Mouse (Mus musculus) midbrain, embryonic 14.5 days (tissue): ENCODE measurements around the gene Tsfm. TPM values are rescaled to one million over a fixed set of nuclear protein-coding genes. Genes with fewer than 3 reads are reported as not detected.
A peak's percentile ranks its signal among the peaks of the same experiment; 100 is the strongest.

Experiments used
- ATAC-seq: fragments of 200-750 bp; cut with Nextera tagmentation; 2 replicates; pipeline ENCODE4 v1.8.0; 2017; ENCODE audit warnings: moderate number of reproducible peaks, moderate library complexity; ENCODE audit not compliant: low FRiP score, low TSS enrichment
- DNase-seq: peaks from one replicate; pipeline ENCODE4 v3.0.0-alpha.2; 2015
- H3K27ac ChIP-seq: fragments of 300-500 bp; sonication (generic); replicated peaks from 2 replicates; pipeline ENCODE4 v1.5.1; 2014; ENCODE audit warnings: mild to moderate bottlenecking, low read depth, low read length, moderate library complexity
- H3K27me3 ChIP-seq: fragments of 300-500 bp; sonication (generic); 2 replicates; pipeline ENCODE4 v1.6.1; 2014; ENCODE audit warnings: low read length, control low read depth, mixed read lengths; ENCODE audit not compliant: control insufficient read depth, insufficient read depth
- H3K36me3 ChIP-seq: fragments of 300-500 bp; sonication (generic); 2 replicates; pipeline ENCODE4 v1.6.1; 2014; ENCODE audit warnings: low read length, control low read depth; ENCODE audit not compliant: control insufficient read depth, insufficient read depth
- H3K4me1 ChIP-seq: fragments of 300-500 bp; sonication (generic); 2 replicates; pipeline ENCODE4 v1.6.1; 2014; ENCODE audit warnings: mild to moderate bottlenecking, antibody characterized with exemption, low read length, control low read depth; ENCODE audit not compliant: control insufficient read depth, insufficient read depth
- H3K4me2 ChIP-seq: fragments of 300-500 bp; sonication (generic); 2 replicates; pipeline ENCODE4 v1.6.1; 2014; ENCODE audit warnings: mild to moderate bottlenecking, low read length, moderate library complexity
- H3K4me3 ChIP-seq: fragments of 300-500 bp; sonication (generic); replicated peaks from 2 replicates; pipeline ENCODE4 v1.5.1; 2014; ENCODE audit warnings: low read depth, low read length
- H3K9ac ChIP-seq: fragments of 300-500 bp; sonication (generic); replicated peaks from 2 replicates; pipeline ENCODE4 v1.6.1; 2014; ENCODE audit warnings: mild to moderate bottlenecking, low read length, moderate library complexity
- H3K9me3 ChIP-seq: fragments of 300-500 bp; sonication (generic); 2 replicates; pipeline ENCODE4 v1.6.1; 2016; ENCODE audit warnings: low read length, control low read depth, mixed read lengths; ENCODE audit not compliant: control insufficient read depth
- WGBS: fragments of 180-500 bp; shearing (Covaris S2); extraction: QIAGEN DNeasy Blood & Tissue Kit; methylation state at CpG from one replicate; pipeline ENCODE4 v1.1.7; 2014; 5-methylcytosine and 5-hydroxymethylcytosine counted together
- polyA plus RNA-seq: library from polyadenylated mRNA; unstranded; fragments of >200 nt; fragmentation: Nextera tagmentation; extraction: Ambion mirVana; gene quantifications from 2 replicates; pipeline ENCODE4 v1.2.1, GENCODE M21; 2014

The Tsfm gene
- polyA plus RNA-seq, 1 experiment from 2014 or later = 56.0 TPM

GRCm38 (mm10) chr10:127040569-127041214 lies 10.1 kb upstream of the Tsfm start:
- peak; percentile 42 for DNase-seq
- no peaks in the 10 kb centered on the region for H3K36me3 ChIP-seq

GRCm38 (mm10) chr10:127037641-127038040 lies 7.0 kb upstream of the Tsfm start:
- no peak overlapping the region for H3K4me3 ChIP-seq
- H3K9ac ChIP-seq = no peak overlapping the region
- ATAC-seq = no peak
- H3K27ac ChIP-seq = no peak overlapping the region
- no peaks in the 10 kb centered on the region for H3K9me3 ChIP-seq
- H3K4me1 ChIP-seq = peaks cover 3% of the 10 kb centered on the region; the same call in 1 of the 2 replicates
- 72% methylated on average over 12 of the region's 12 CpGs for WGBS
- no peaks in the 10 kb centered on the region for H3K36me3 ChIP-seq
- no peak overlapping the region for H3K4me2 ChIP-seq
- H3K27me3 ChIP-seq = no peaks in the 10 kb centered on the region; the same call in 1 of the 2 replicates
- no peak for DNase-seq

More at GRCm38 (mm10) chr10:127040569-127041214, 10.1 kb upstream of the Tsfm start:
- Histone ChIP-seq H3K4me2 (peak overlapping the region; percentile 77), H3K9me3 (no peaks in the 10 kb centered on the region), H3K4me3 (peak overlapping the region; percentile 65), H3K9ac (peak overlapping the region; percentile 64), H3K27ac (no peak overlapping the region), H3K27me3 (no peaks in the 10 kb centered on the region; the same call in 1 of the 2 replicates), H3K4me1 (peaks cover 3% of the 10 kb centered on the region; the same call in 1 of the 2 replicates)
- 1% methylated on average over 20 of the region's 20 CpGs for WGBS
- peak; percentile 19; the same call in 1 of the 2 replicates for ATAC-seq

DNA sequence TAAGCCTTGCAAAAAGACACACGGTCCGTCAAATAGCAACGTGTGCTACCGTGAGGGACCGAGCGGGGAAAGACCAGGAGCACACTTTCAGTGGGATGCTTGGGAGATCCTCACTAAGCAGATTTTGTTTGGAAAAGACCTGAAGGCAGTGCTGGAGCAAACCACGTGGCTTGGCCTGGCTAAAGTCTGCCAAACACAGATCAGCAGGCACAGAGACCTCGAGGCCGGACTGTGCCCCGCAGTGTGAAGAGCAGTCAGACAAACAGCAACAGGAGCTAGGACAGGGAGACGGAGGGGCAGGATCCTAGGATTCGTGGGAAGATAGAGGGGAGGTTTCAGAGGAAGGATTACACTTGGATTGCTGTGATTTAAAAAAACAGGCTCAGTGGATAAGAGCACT lies 5.6 kb upstream of the Tsfm start:
- Histone ChIP-seq H3K9ac (no peak overlapping the region), H3K27ac (no peak overlapping the region), H3K4me2 (no peak overlapping the region), H3K36me3 (no peaks in the 10 kb centered on the region), H3K4me3 (no peak overlapping the region), H3K4me1 (0 out of 2 replicates have a peak, but pooled peaks cover 3% of the 10 kb centered on the region), H3K27me3 (no peaks in the 10 kb centered on the region; the same call in 1 of the 2 replicates), H3K9me3 (no peaks in the 10 kb centered on the region)
- 85% methylated on average over 12 of the region's 12 CpGs for WGBS
- DNase-seq (no peak), ATAC-seq (no peak)

DNA sequence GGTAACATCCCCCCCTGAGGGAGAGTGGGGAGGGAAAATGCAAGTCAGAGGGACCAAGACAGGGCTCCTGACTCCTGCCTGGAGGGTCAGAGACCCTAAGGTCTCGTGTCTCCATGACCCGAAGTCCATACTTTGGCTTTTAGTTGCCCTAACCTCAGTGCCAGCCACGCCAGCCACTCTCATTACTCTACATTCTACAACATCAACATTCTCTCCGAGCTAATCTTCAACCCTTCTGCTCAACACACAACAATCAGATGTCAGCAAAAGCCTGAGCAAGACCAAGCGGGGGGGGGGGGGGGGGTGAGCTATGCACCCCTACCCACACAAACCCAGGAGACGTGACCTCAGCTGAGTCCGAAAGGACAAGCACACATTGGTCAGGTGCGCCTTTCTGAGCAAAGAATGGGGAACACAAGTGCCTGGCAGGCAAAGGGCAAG lies 2.7 kb upstream of the Tsfm start:
- H3K27me3 ChIP-seq = no peaks in the 10 kb centered on the region
- DNase-seq (no peak), ATAC-seq (no peak)
- no peak overlapping the region for H3K4me3 ChIP-seq
- H3K36me3 ChIP-seq = peaks cover 9% of the 10 kb centered on the region
- 87% methylated on average over 8 of the region's 8 CpGs for WGBS
- H3K4me1 ChIP-seq = no peaks in the 10 kb centered on the region
- no peak overlapping the region for H3K4me2 ChIP-seq
- no peak overlapping the region for H3K9ac ChIP-seq
- H3K9me3 ChIP-seq = no peaks in the 10 kb centered on the region
- no peak overlapping the region for H3K27ac ChIP-seq

- no peaks in the 10 kb centered on the region for H3K27me3 ChIP-seq
- no peak overlapping the region for H3K4me3 ChIP-seq
- DNase-seq (no peak), ATAC-seq (no peak)
- no peaks in the 10 kb centered on the region for H3K4me1 ChIP-seq
- no peak overlapping the region for H3K9ac ChIP-seq
- H3K4me2 ChIP-seq = no peak overlapping the region
- H3K36me3 ChIP-seq = peaks cover 16% of the 10 kb centered on the region
- H3K27ac ChIP-seq = no peak overlapping the region
- H3K9me3 ChIP-seq = no peaks in the 10 kb centered on the region
- WGBS = 85% methylated on average over 16 of the region's 16 CpGs
These were observed 12.2 kb downstream of the Tsfm start for GRCm38 (mm10) chr10:127018422-127018821.

DNA sequence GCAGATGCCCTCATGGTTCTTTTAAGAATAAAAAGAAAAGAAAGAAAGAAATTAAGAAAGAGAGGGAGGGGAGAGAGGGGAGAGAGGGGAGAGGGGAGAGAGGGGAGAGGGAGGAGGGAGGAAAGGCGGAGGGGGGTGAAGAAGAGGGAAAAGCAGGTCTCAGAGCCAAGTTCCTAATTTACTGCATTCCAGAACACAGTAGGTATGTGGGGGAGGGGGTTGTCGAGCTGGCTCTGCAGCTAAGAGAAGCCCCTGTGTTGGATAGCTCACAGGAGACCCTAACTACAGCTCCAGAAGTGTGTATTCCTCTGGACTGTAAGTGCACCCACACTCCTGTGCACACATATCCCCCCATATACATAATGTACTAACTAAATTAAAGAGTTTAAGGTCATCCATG lies 13.6 kb downstream of the Tsfm start:
- H3K4me3 ChIP-seq = no peak overlapping the region
- 36% methylated on average over 2 of the region's 2 CpGs for WGBS
- no peaks in the 10 kb centered on the region for H3K9me3 ChIP-seq
- peaks cover 4% of the 10 kb centered on the region for H3K36me3 ChIP-seq
- no peaks in the 10 kb centered on the region for H3K4me1 ChIP-seq
- ATAC-seq (no peak), DNase-seq (no peak)
- no peak overlapping the region for H3K4me2 ChIP-seq
- H3K9ac ChIP-seq = no peak overlapping the region
- no peaks in the 10 kb centered on the region for H3K27me3 ChIP-seq
- no peak overlapping the region for H3K27ac ChIP-seq

DNA sequence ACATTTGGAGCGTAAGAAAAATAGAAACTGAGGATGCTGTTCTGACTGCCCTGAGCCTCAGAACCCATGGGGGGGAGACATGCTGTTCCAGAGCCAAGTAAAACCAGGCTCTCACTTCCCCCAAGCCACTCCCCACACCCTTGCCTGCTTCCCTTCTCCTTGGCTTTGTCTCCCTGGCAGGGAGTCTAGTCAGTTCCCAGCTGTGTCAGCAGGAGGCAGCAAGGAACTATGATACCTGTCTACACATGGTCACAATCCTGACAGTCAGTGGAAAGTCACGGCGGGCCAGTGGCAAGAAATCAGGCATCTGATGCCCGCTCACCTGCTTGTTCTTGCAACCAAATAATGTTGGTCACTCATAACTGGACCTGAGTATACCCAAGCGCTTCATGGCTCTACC lies 14.2 kb downstream of the Tsfm start:
- DNase-seq (no peak), ATAC-seq (no peak)
- H3K4me3 ChIP-seq = no peak overlapping the region
- H3K9ac ChIP-seq = no peak overlapping the region
- H3K27ac ChIP-seq = no peak overlapping the region
- no peaks in the 10 kb centered on the region for H3K9me3 ChIP-seq
- H3K27me3 ChIP-seq = no peaks in the 10 kb centered on the region
- 67% methylated on average over 5 of the region's 5 CpGs for WGBS
- H3K36me3 ChIP-seq = no peaks in the 10 kb centered on the region
- no peak overlapping the region for H3K4me2 ChIP-seq
- no peaks in the 10 kb centered on the region for H3K4me1 ChIP-seq

- H3K9ac ChIP-seq = no peak overlapping the region
- no peaks in the 10 kb centered on the region for H3K9me3 ChIP-seq
- WGBS = 62% methylated on average over 7 of the region's 7 CpGs
- ATAC-seq (no peak), DNase-seq (no peak)
- no peak overlapping the region for H3K4me3 ChIP-seq
- H3K27me3 ChIP-seq = no peaks in the 10 kb centered on the region
- H3K36me3 ChIP-seq = peaks cover 8% of the 10 kb centered on the region
- H3K27ac ChIP-seq = no peak overlapping the region
- H3K4me2 ChIP-seq = no peak overlapping the region
- H3K4me1 ChIP-seq = no peaks in the 10 kb centered on the region
These were observed 26.8 kb downstream of the Tsfm start for GRCm38 (mm10) chr10:127003806-127004205.

DNA sequence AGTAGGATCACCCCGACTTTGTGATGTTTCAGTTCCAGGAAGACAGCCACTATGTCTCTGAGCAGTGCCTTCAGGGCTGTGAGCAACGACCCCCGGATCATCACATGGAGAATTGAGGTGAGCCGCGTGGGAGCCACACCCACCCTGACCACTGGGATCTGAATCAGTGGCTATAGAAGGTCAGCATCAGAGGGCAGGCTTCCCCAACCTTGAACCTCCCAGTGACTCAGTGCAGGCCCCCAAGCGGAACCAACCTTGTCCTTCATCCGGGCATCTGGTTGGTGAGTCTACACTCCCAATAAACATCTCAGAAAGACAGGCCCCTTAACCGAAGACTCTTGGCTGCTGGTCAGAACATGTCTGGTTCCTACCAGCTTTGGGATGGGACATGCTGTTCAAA lies 27.3 kb downstream of the Tsfm start:
- H3K4me2 ChIP-seq = no peak overlapping the region
- no peak for ATAC-seq
- 88% methylated on average over 8 of the region's 8 CpGs for WGBS

More for the DNA sequence above, 27.3 kb downstream of the Tsfm start:
- Histone ChIP-seq H3K36me3 (peaks cover 12% of the 10 kb centered on the region), H3K27ac (no peak overlapping the region), H3K4me1 (no peaks in the 10 kb centered on the region), H3K9ac (no peak overlapping the region), H3K4me3 (no peak overlapping the region), H3K27me3 (no peaks in the 10 kb centered on the region), H3K9me3 (no peaks in the 10 kb centered on the region)
- DNase-seq = no peak
